Mouse (Mus musculus): ENCODE data around the gene Ndufb11. TPM values are rescaled to one million over a fixed set of nuclear protein-coding genes. Genes with fewer than 3 reads are reported as not detected.

The Ndufb11 gene
- polyA plus RNA-seq, 1 experiment from 2014 or later = 233 TPM

GRCm38 (mm10) chrX:20608500-20608899 is 8.9 kb downstream of the Ndufb11 start:
- no peaks in the 10 kb centered on the region for H3K4me1 ChIP-seq
- H3K27me3 ChIP-seq = no peaks in the 10 kb centered on the region
- no peak for ATAC-seq
- H3K36me3 ChIP-seq (ENCODE audit: poor library complexity, severe bottlenecking) = no peaks in the 10 kb centered on the region
- no peaks in the 10 kb centered on the region for H3K9me3 ChIP-seq (replicated peaks)
- no peak overlapping the region for H3K4me2 ChIP-seq
- H3K4me3 ChIP-seq = no peak overlapping the region
- no peak overlapping the region for H3K9ac ChIP-seq
- no peak overlapping the region for H3K27ac ChIP-seq
- 88% methylated on average over 4 of the region's 4 CpGs for whole genome bisulfite sequencing

- Histone ChIP-seq H3K4me3 (no peak overlapping the region), H3K9ac (no peak overlapping the region), H3K27ac (no peak overlapping the region), H3K9me3 (replicated peaks) (no peaks in the 10 kb centered on the region), H3K36me3 (ENCODE audit: poor library complexity, severe bottlenecking) (no peaks in the 10 kb centered on the region), H3K4me2 (no peak overlapping the region), H3K27me3 (no peaks in the 10 kb centered on the region), H3K4me1 (no peaks in the 10 kb centered on the region)
- WGBS = 26% methylated on average over 4 of the region's 4 CpGs
- no peak for ATAC-seq
Measured at GRCm38 (mm10) chrX:20587968-20588367, 29.5 kb downstream of the Ndufb11 start.

- Histone ChIP-seq H3K9ac (no peak overlapping the region), H3K36me3 (ENCODE audit: poor library complexity, severe bottlenecking) (no peaks in the 10 kb centered on the region), H3K27ac (no peak overlapping the region), H3K4me1 (no peaks in the 10 kb centered on the region), H3K4me3 (no peak overlapping the region), H3K4me2 (no peak overlapping the region), H3K27me3 (no peaks in the 10 kb centered on the region), H3K9me3 (replicated peaks) (no peaks in the 10 kb centered on the region)
- WGBS = 92% methylated on average over 4 of the region's 4 CpGs
- no peak for ATAC-seq
Measured at GRCm38 (mm10) chrX:20573927-20574326, 43.5 kb downstream of the Ndufb11 start.

GRCm38 (mm10) chrX:20572683-20573082 is 44.7 kb downstream of the Ndufb11 start:
- Histone ChIP-seq H3K4me3 (no peak overlapping the region), H3K36me3 (ENCODE audit: poor library complexity, severe bottlenecking) (no peaks in the 10 kb centered on the region), H3K9me3 (replicated peaks) (no peaks in the 10 kb centered on the region), H3K4me2 (no peak overlapping the region), H3K27me3 (no peaks in the 10 kb centered on the region), H3K27ac (no peak overlapping the region), H3K4me1 (no peaks in the 10 kb centered on the region), H3K9ac (no peak overlapping the region)
- no peak for ATAC-seq
- WGBS = 84% methylated on average over 9 of the region's 9 CpGs

GRCm38 (mm10) chrX:20571024-20571423 is 46.4 kb downstream of the Ndufb11 start:
- 40% methylated on average over 2 of the region's 2 CpGs for WGBS
- H3K4me3 ChIP-seq = no peak overlapping the region
- H3K27ac ChIP-seq = no peak overlapping the region
- H3K9ac ChIP-seq = no peak overlapping the region
- no peak overlapping the region for H3K4me2 ChIP-seq
- no peak for ATAC-seq
- H3K27me3 ChIP-seq = no peaks in the 10 kb centered on the region
- no peaks in the 10 kb centered on the region for H3K4me1 ChIP-seq
- no peaks in the 10 kb centered on the region for H3K9me3 ChIP-seq (replicated peaks)
- no peaks in the 10 kb centered on the region for H3K36me3 ChIP-seq (ENCODE audit: poor library complexity, severe bottlenecking)

Other genes starting within 250 kb of the Ndufb11 start
- 7.6 and 8.2 TPM in 2 replicates for gene Jade3, start 191.9 kb downstream of the Ndufb11 start, polyA plus RNA-seq (2015; fragmentation: Nextera tagmentation; extraction: Ambion mirVana)
- gene Rgn, start 67.8 kb downstream of the Ndufb11 start, polyA plus RNA-seq (2015; fragmentation: Nextera tagmentation; extraction: Ambion mirVana) = 0.53 and 0.57 TPM in 2 replicates
- 76.6 and 83.1 TPM in 2 replicates for gene Rbm10, start 116 bp downstream of the Ndufb11 start, polyA plus RNA-seq (2015; fragmentation: Nextera tagmentation; extraction: Ambion mirVana)
- gene Uba1, start 40.7 kb upstream of the Ndufb11 start, polyA plus RNA-seq (2015; fragmentation: Nextera tagmentation; extraction: Ambion mirVana) = 334 and 366 TPM in 2 replicates
- 101 and 106 TPM in 2 replicates for gene Cdk16, start 70.3 kb upstream of the Ndufb11 start, polyA plus RNA-seq (2015; fragmentation: Nextera tagmentation; extraction: Ambion mirVana)
- gene Usp11, start 86.3 kb upstream of the Ndufb11 start, polyA plus RNA-seq (2015; fragmentation: Nextera tagmentation; extraction: Ambion mirVana) = 69.6 and 76.4 TPM in 2 replicates
- 167 and 187 TPM in 2 replicates for gene Araf, start 180.2 kb upstream of the Ndufb11 start, polyA plus RNA-seq (2015; fragmentation: Nextera tagmentation; extraction: Ambion mirVana)

Data from forebrain, embryonic 13.5 days (tissue).